In genomic region chr11:74523210-74523951, GRCm38 (mm10) we compare ENCODE assay signal across 8 mouse cellular contexts.
DNase-seq lines count a peak whose midpoint lies in the region; ATAC-seq and TF ChIP-seq lines count a peak whose summit lies in the region.

No protein-coding gene starts in this region.

- 30% methylated on average over 30 of the region's 30 CpGs for WGBS in cerebellum, adult 2 months
- WGBS in embryonic facial prominence, embryonic 15.5 days, result 5% methylated on average over 30 of the region's 30 CpGs
- WGBS in intestine, postnatal 0 days, result 10% methylated on average over 30 of the region's 30 CpGs
- WGBS in midbrain, embryonic 11.5 days, result 1% methylated on average over 30 of the region's 30 CpGs

- peak overlapping the region; percentile 96 for H3K4me2 ChIP-seq in embryonic facial prominence, embryonic 15.5 days (replicated peaks)
- H3K4me2 ChIP-seq in intestine, postnatal 0 days (replicated peaks; ENCODE audit: low read depth), result peak overlapping the region; percentile 92
- H3K4me2 ChIP-seq in midbrain, embryonic 11.5 days, result peak overlapping the region; percentile 99

- no peaks in the 10 kb centered on the region for H3K9me3 ChIP-seq in embryonic facial prominence, embryonic 15.5 days (replicated peaks)
- no peaks in the 10 kb centered on the region for H3K9me3 ChIP-seq in intestine, postnatal 0 days (ENCODE audit: control insufficient read depth)
- H3K9me3 ChIP-seq in midbrain, embryonic 11.5 days (ENCODE audit: control insufficient read depth, low read length), result no peaks in the 10 kb centered on the region

- H3K9ac ChIP-seq in embryonic facial prominence, embryonic 15.5 days, result no peak overlapping the region; the same call in 1 of the 2 replicates
- peak overlapping the region; percentile 62 for H3K9ac ChIP-seq in intestine, postnatal 0 days (ENCODE audit: low read depth, low read length)
- H3K9ac ChIP-seq in midbrain, embryonic 11.5 days (ENCODE audit: low read length), result peak overlapping the region; percentile 75

- H3K36me3 ChIP-seq in embryonic facial prominence, embryonic 15.5 days, result no peaks in the 10 kb centered on the region
- H3K36me3 ChIP-seq in intestine, postnatal 0 days (ENCODE audit: control insufficient read depth, insufficient read depth), result no peaks in the 10 kb centered on the region
- H3K36me3 ChIP-seq in midbrain, embryonic 11.5 days (ENCODE audit: control insufficient read depth, insufficient read depth, low read length), result no peaks in the 10 kb centered on the region

- H3K4me3 ChIP-seq in cerebellum, adult 2 months (replicated peaks; ENCODE audit: insufficient read depth, low read depth, low read length), result peak overlapping the region; percentile 93
- peak overlapping the region; percentile 65 for H3K4me3 ChIP-seq in embryonic facial prominence, embryonic 15.5 days (replicated peaks)
- H3K4me3 ChIP-seq in intestine, postnatal 0 days (ENCODE audit: low read depth, low read length), result peak overlapping the region; percentile 58
- peak overlapping the region; percentile 69 for H3K4me3 ChIP-seq in midbrain, embryonic 11.5 days (ENCODE audit: low read depth, low read length)

- H3K27ac ChIP-seq in cerebellum, adult 2 months (ENCODE audit: insufficient read depth, low read length), result no peak overlapping the region
- no peak overlapping the region for H3K27ac ChIP-seq in embryonic facial prominence, embryonic 15.5 days (replicated peaks)
- peak overlapping the region; percentile 91 for H3K27ac ChIP-seq in intestine, postnatal 0 days (ENCODE audit: low read depth, low read length)
- no peak overlapping the region for H3K27ac ChIP-seq in midbrain, embryonic 11.5 days (ENCODE audit: low read depth, low read length)

- no peaks in the 10 kb centered on the region for H3K27me3 ChIP-seq in cerebellum, adult 2 months (ENCODE audit: control insufficient read depth, insufficient read depth, low read length)
- H3K27me3 ChIP-seq in embryonic facial prominence, embryonic 15.5 days, result peaks cover 44% of the 10 kb centered on the region
- no peaks in the 10 kb centered on the region; the same call in 1 of the 2 replicates for H3K27me3 ChIP-seq in intestine, postnatal 0 days (replicated peaks; ENCODE audit: control insufficient read depth, insufficient read depth, low read length)
- H3K27me3 ChIP-seq in midbrain, embryonic 11.5 days (ENCODE audit: control insufficient read depth, insufficient read depth, low read length), result peaks cover 46% of the 10 kb centered on the region

- TF ChIP-seq POLR2A in cerebellum, adult 2 months (IDR thresholded peaks at IDR 0.05; ENCODE audit: borderline replicate concordance, insufficient read depth, low read length), result no peak

- H3K4me1 ChIP-seq in cerebellum, adult 2 months (ENCODE audit: control insufficient read depth, insufficient read depth, low read length), result peaks cover 9% of the 10 kb centered on the region
- H3K4me1 ChIP-seq in embryonic facial prominence, embryonic 15.5 days, result peaks cover 30% of the 10 kb centered on the region
- H3K4me1 ChIP-seq in intestine, postnatal 0 days (replicated peaks; ENCODE audit: control insufficient read depth, insufficient read depth, low read length), result peaks cover 24% of the 10 kb centered on the region
- peaks cover 7% of the 10 kb centered on the region for H3K4me1 ChIP-seq in midbrain, embryonic 11.5 days (ENCODE audit: control insufficient read depth, insufficient read depth, low read length)

- ATAC-seq in embryonic facial prominence, embryonic 15.5 days (ENCODE audit: insufficient number of reproducible peaks, low FRiP score, low TSS enrichment, low read depth), result 0 out of 2 replicates have a peak, but pooled peaks have one; percentile 9
- ATAC-seq in intestine, postnatal 0 days, result no peak
- ATAC-seq in midbrain, embryonic 11.5 days (ENCODE audit: low FRiP score), result peak; percentile 9
- ATAC-seq in frontal cortex, adult (ENCODE audit: low TSS enrichment), result no peak

- no peak for DNase-seq in cerebellum, adult 2 months
- no peak for DNase-seq in cerebellum, adult 9-10 months
- DNase-seq in midbrain, embryonic 11.5 days (ENCODE audit: low spot score, missing footprints), result peak; percentile 91
- no peak for DNase-seq in frontal cortex, postnatal 10 days (ENCODE audit: low spot score in 2 of 2)
- DNase-seq in thymus, postnatal 36 days, result no peak

- no peak for TF ChIP-seq CTCF in cerebellum, adult 2 months (IDR thresholded peaks at IDR 0.05; ENCODE audit: borderline replicate concordance, insufficient read depth, low read depth, low read length)
- no peak for TF ChIP-seq CTCF in intestine, postnatal 0 days (IDR thresholded peaks at IDR 0.05; ENCODE audit: low read depth)

Comparison
In these comparisons a context has a peak if more than half of its experiments do, and no peak if none do; other contexts are left out.
1. ATAC-seq: peak in embryonic facial prominence, embryonic 15.5 days (single experiment) and midbrain, embryonic 11.5 days (single experiment); none in intestine, postnatal 0 days (single experiment) and frontal cortex, adult (single experiment).
2. Peak in every context shown above with its lines, with median percentiles within 50 percentile points of each other: H3K4me3 ChIP-seq and H3K4me2 ChIP-seq.